Mouse (Mus musculus): ENCODE measurements at regions not wholly inside any gene's neighbourhood (a gene's known extent, or its start where the extent isn't known, plus 50 kb on each side); places are given as distances from the start of the nearest gene placed in this dataset.

- no peaks in the 10 kb centered on the region for H3K27me3 ChIP-seq (replicated peaks; ENCODE audit: insufficient read depth, low read length)
- H3K4me1 ChIP-seq (ENCODE audit: insufficient read depth, low read depth, low read length) = no peaks in the 10 kb centered on the region
Measured at GRCm38 (mm10) chr11:63684228-63684980, 237.7 kb downstream of the Hs3st3b1 start.

GRCm38 (mm10) chr11:63691041-63691440 lies 231.0 kb downstream of the Hs3st3b1 start:
- Histone ChIP-seq H3K4me3 (ENCODE audit: low read depth, low read length) (no peak overlapping the region), H3K9ac (replicated peaks; ENCODE audit: low read depth) (no peak overlapping the region), H3K27me3 (replicated peaks; ENCODE audit: insufficient read depth, low read length) (no peaks in the 10 kb centered on the region), H3K36me3 (ENCODE audit: insufficient read depth, low read length) (no peaks in the 10 kb centered on the region), H3K4me1 (ENCODE audit: insufficient read depth, low read depth, low read length) (no peaks in the 10 kb centered on the region), H3K27ac (ENCODE audit: low read length) (no peak overlapping the region), H3K9me3 (ENCODE audit: low read length) (no peaks in the 10 kb centered on the region), H3K4me2 (replicated peaks; ENCODE audit: low read depth, low read length) (no peak overlapping the region)
- TF ChIP-seq EP300 (IDR thresholded peaks at IDR 0.05) (no peak), CTCF (IDR thresholded peaks at IDR 0.05) (peak; percentile 59)
- ATAC-seq (no peak), DNase-seq (ENCODE audit: low spot score) (no peak)
- WGBS = 50% methylated on average over 4 of the region's 4 CpGs

More at GRCm38 (mm10) chr11:63684228-63684980, 237.7 kb downstream of the Hs3st3b1 start:
- Histone ChIP-seq H3K36me3 (ENCODE audit: insufficient read depth, low read length) (no peaks in the 10 kb centered on the region), H3K4me2 (replicated peaks; ENCODE audit: low read depth, low read length) (no peak overlapping the region), H3K27ac (ENCODE audit: low read length) (no peak overlapping the region), H3K4me3 (ENCODE audit: low read depth, low read length) (no peak overlapping the region), H3K9ac (replicated peaks; ENCODE audit: low read depth) (no peak overlapping the region), H3K9me3 (ENCODE audit: low read length) (no peaks in the 10 kb centered on the region)
- ATAC-seq = no peak
- 50% methylated on average over 11 of the region's 11 CpGs for WGBS
- no peak for TF ChIP-seq EP300 (IDR thresholded peaks at IDR 0.05)
- no peak for TF ChIP-seq CTCF (IDR thresholded peaks at IDR 0.05)
- no peak for DNase-seq (ENCODE audit: low spot score)

GRCm38 (mm10) chr11:63704995-63705580 lies 217.0 kb downstream of the Hs3st3b1 start:
- no peaks in the 10 kb centered on the region for H3K27me3 ChIP-seq (replicated peaks; ENCODE audit: insufficient read depth, low read length)
- WGBS = 58% methylated on average over 12 of the region's 12 CpGs

GRCm38 (mm10) chr11:63706057-63706456 lies 216.0 kb downstream of the Hs3st3b1 start:
- Histone ChIP-seq H3K4me1 (ENCODE audit: insufficient read depth, low read depth, low read length) (no peaks in the 10 kb centered on the region), H3K27ac (ENCODE audit: low read length) (no peak overlapping the region), H3K27me3 (replicated peaks; ENCODE audit: insufficient read depth, low read length) (no peaks in the 10 kb centered on the region), H3K36me3 (ENCODE audit: insufficient read depth, low read length) (no peaks in the 10 kb centered on the region), H3K4me3 (ENCODE audit: low read depth, low read length) (no peak overlapping the region), H3K9ac (replicated peaks; ENCODE audit: low read depth) (no peak overlapping the region), H3K4me2 (replicated peaks; ENCODE audit: low read depth, low read length) (no peak overlapping the region), H3K9me3 (ENCODE audit: low read length) (no peaks in the 10 kb centered on the region)
- DNase-seq (ENCODE audit: low spot score) = no peak
- TF ChIP-seq CTCF (IDR thresholded peaks at IDR 0.05) (no peak), EP300 (IDR thresholded peaks at IDR 0.05) (no peak)
- ATAC-seq = no peak
- 77% methylated on average over 8 of the region's 8 CpGs for WGBS

More at GRCm38 (mm10) chr11:63704995-63705580, 217.0 kb downstream of the Hs3st3b1 start:
- Histone ChIP-seq H3K4me2 (replicated peaks; ENCODE audit: low read depth, low read length) (no peak overlapping the region), H3K27ac (ENCODE audit: low read length) (no peak overlapping the region), H3K36me3 (ENCODE audit: insufficient read depth, low read length) (no peaks in the 10 kb centered on the region), H3K9me3 (ENCODE audit: low read length) (no peaks in the 10 kb centered on the region), H3K9ac (replicated peaks; ENCODE audit: low read depth) (no peak overlapping the region), H3K4me3 (ENCODE audit: low read depth, low read length) (no peak overlapping the region), H3K4me1 (ENCODE audit: insufficient read depth, low read depth, low read length) (no peaks in the 10 kb centered on the region)
- TF ChIP-seq EP300 (IDR thresholded peaks at IDR 0.05) = no peak
- ATAC-seq (no peak), DNase-seq (ENCODE audit: low spot score) (no peak)

- DNase-seq (ENCODE audit: low spot score) (no peak), ATAC-seq (no peak)
- H3K36me3 ChIP-seq (ENCODE audit: insufficient read depth, low read length) = no peaks in the 10 kb centered on the region
- no peaks in the 10 kb centered on the region for H3K9me3 ChIP-seq (ENCODE audit: low read length)
- no peaks in the 10 kb centered on the region for H3K27me3 ChIP-seq (replicated peaks; ENCODE audit: insufficient read depth, low read length)
- no peak overlapping the region for H3K4me2 ChIP-seq (replicated peaks; ENCODE audit: low read depth, low read length)
- no peak overlapping the region for H3K27ac ChIP-seq (ENCODE audit: low read length)
- H3K4me1 ChIP-seq (ENCODE audit: insufficient read depth, low read depth, low read length) = no peaks in the 10 kb centered on the region
- H3K4me3 ChIP-seq (ENCODE audit: low read depth, low read length) = no peak overlapping the region
- WGBS = 48% methylated on average over 5 of the region's 5 CpGs
- TF ChIP-seq EP300 (IDR thresholded peaks at IDR 0.05) (no peak), CTCF (IDR thresholded peaks at IDR 0.05) (no peak)
- H3K9ac ChIP-seq (replicated peaks; ENCODE audit: low read depth) = no peak overlapping the region
Measured at GRCm38 (mm10) chr11:63707093-63707492, 215.0 kb downstream of the Hs3st3b1 start.

GRCm38 (mm10) chr11:63708412-63708811 lies 213.7 kb downstream of the Hs3st3b1 start:
- no peaks in the 10 kb centered on the region for H3K9me3 ChIP-seq (ENCODE audit: low read length)
- H3K27ac ChIP-seq (ENCODE audit: low read length) = no peak overlapping the region
- no peak overlapping the region for H3K9ac ChIP-seq (replicated peaks; ENCODE audit: low read depth)
- no peak overlapping the region for H3K4me3 ChIP-seq (ENCODE audit: low read depth, low read length)
- H3K36me3 ChIP-seq (ENCODE audit: insufficient read depth, low read length) = no peaks in the 10 kb centered on the region
- no peaks in the 10 kb centered on the region for H3K4me1 ChIP-seq (ENCODE audit: insufficient read depth, low read depth, low read length)
- DNase-seq (ENCODE audit: low spot score) = peak; percentile 51
- WGBS = 39% methylated on average over 4 of the region's 4 CpGs
- ATAC-seq = peak; percentile 26; the same call in 1 of the 2 replicates
- no peaks in the 10 kb centered on the region for H3K27me3 ChIP-seq (replicated peaks; ENCODE audit: insufficient read depth, low read length)
- H3K4me2 ChIP-seq (replicated peaks; ENCODE audit: low read depth, low read length) = no peak overlapping the region
- TF ChIP-seq CTCF (IDR thresholded peaks at IDR 0.05) (no peak), EP300 (IDR thresholded peaks at IDR 0.05) (no peak)
